Mouse (Mus musculus) thymus, adult 2 months (tissue): Measurements from ENCODE around the gene Actl7a.

Experiments used
- CTCF ChIP-seq: fragments of 200-500 bp; IDR thresholded peaks from 2 replicates; pipeline ENCODE4 v1.5.1; 2012; ENCODE audit warnings: mild to moderate bottlenecking, control low read depth, low read length, moderate library complexity, borderline replicate concordance; ENCODE audit not compliant: control insufficient read depth, poor library complexity, insufficient read depth; ENCODE audit errors: extremely low read depth
- POLR2A ChIP-seq: fragments of 200-500 bp; IDR thresholded peaks from 2 replicates; pipeline ENCODE4 v1.6.1; 2012; ENCODE audit warnings: mild to moderate bottlenecking, low read length, control low read depth, moderate library complexity; ENCODE audit not compliant: control insufficient read depth, poor library complexity, insufficient read depth; ENCODE audit errors: extremely low read depth

GRCm38 (mm10) chr4:56747456-56747855, 4.2 kb downstream of the Actl7a start:
- TF ChIP-seq CTCF (no peak), POLR2A (no peak)
